Mouse (Mus musculus) lung, embryonic 14.5 days (tissue): ENCODE measurements around the gene Exph5. TPM values are rescaled to one million over a fixed set of nuclear protein-coding genes. Genes with fewer than 3 reads are reported as not detected.

Source experiments
- ATAC-seq: fragments of 200-750 bp; cut with Nextera tagmentation; 2 replicates; pipeline ENCODE4 v1.8.0; 2017; ENCODE audit warnings: mild to moderate bottlenecking, moderate TSS enrichment, moderate library complexity; ENCODE audit not compliant: insufficient read depth
- DNase-seq: peaks from one replicate; pipeline ENCODE4 v3.0.0-alpha.2; 2015
- H3K27ac ChIP-seq: fragments of 300-500 bp; sonication (generic); 2 replicates; pipeline ENCODE4 v1.5.1; 2014; ENCODE audit warnings: low read depth, mild to moderate bottlenecking, moderate library complexity
- H3K27me3 ChIP-seq: fragments of 300-500 bp; sonication (generic); 2 replicates; pipeline ENCODE4 v1.6.1; 2014; ENCODE audit warnings: low read length, control low read depth; ENCODE audit not compliant: insufficient read depth
- H3K36me3 ChIP-seq: fragments of 300-500 bp; sonication (generic); 2 replicates; pipeline ENCODE4 v1.6.1; 2014; ENCODE audit warnings: control low read depth; ENCODE audit not compliant: insufficient read depth
- H3K4me1 ChIP-seq: fragments of 300-500 bp; sonication (generic); 2 replicates; pipeline ENCODE4 v1.6.1; 2014; ENCODE audit warnings: antibody characterized with exemption, control low read depth; ENCODE audit not compliant: insufficient read depth
- H3K4me2 ChIP-seq: fragments of 300-500 bp; sonication (generic); 2 replicates; pipeline ENCODE4 v1.6.1; 2014; ENCODE audit warnings: mild to moderate bottlenecking
- H3K4me3 ChIP-seq: fragments of 300-500 bp; sonication (generic); 2 replicates; pipeline ENCODE4 v1.5.1; 2014; ENCODE audit warnings: low read depth, low read length
- H3K9ac ChIP-seq: fragments of 300-500 bp; sonication (generic); 2 replicates; pipeline ENCODE4 v1.6.1; 2014
- H3K9me3 ChIP-seq: fragments of 300-500 bp; sonication (generic); 2 replicates; pipeline ENCODE4 v1.6.1; 2016; ENCODE audit warnings: low read depth, low read length, control low read depth
- CTCF ChIP-seq: IDR thresholded peaks from 2 replicates; pipeline ENCODE4 v1.5.1; 2016; ENCODE audit warnings: antibody characterized with exemption, low read depth
- WGBS: fragments of 180-500 bp; shearing (Covaris S2); extraction: QIAGEN DNeasy Blood & Tissue Kit; methylation state at CpG from one replicate; pipeline ENCODE4 v1.1.7; 2014; 5-methylcytosine and 5-hydroxymethylcytosine counted together
- polyA plus RNA-seq: library from polyadenylated mRNA; unstranded; fragments of >200 nt; fragmentation: Nextera tagmentation; extraction: Ambion mirVana; gene quantifications from 2 replicates; pipeline ENCODE4 v1.2.1, GENCODE M21; 2014

Gene Exph5
- polyA plus RNA-seq, 1 experiment from 2014 or later, result 5.0 TPM

DNA sequence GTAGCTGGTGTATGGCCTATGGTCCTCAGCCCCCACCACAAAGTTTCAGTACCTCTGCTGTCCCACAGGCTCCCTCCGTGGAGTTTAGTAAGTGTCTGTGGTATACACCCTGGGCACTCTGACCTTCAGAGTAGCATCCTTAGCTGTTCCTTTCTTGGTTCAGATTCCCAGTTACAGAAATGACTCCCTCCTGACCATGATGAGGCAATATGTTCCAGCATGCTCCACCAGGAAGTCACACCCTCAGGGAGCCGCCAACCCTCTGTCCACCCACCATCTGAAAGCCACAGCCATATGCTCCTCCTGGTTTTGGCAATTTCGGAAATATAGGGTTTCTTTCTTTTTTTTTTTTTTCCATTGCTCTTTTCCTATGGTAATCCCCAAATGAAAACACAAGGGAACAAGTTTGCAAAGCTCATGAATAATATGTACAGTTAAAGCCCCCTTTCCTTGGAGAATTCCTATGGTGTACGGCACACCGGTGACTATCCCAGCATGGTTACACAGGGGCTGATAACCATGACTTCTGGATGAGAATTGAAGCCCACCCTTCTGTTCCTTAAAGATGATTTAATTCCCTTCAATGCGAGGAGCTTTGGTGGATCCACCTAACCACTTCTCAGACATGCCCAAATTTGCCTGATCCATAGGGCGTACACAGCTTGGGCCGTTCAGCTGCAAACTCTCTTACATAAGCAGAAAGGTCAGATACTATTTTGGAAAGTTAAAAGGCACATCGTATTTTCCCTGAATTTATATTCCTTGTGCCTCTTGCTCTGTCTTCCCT lies 43.4 kb downstream of the Exph5 start:
- Histone ChIP-seq H3K4me3 (no peak overlapping the region), H3K27me3 (peaks cover 7% of the 10 kb centered on the region), H3K4me1 (no peaks in the 10 kb centered on the region), H3K27ac (no peak overlapping the region), H3K4me2 (no peak overlapping the region), H3K36me3 (no peaks in the 10 kb centered on the region), H3K9ac (no peak overlapping the region), H3K9me3 (no peaks in the 10 kb centered on the region)
- 89% methylated on average over 9 of the region's 9 CpGs for WGBS
- no peak for TF ChIP-seq CTCF
- ATAC-seq (no peak), DNase-seq (no peak)

DNA sequence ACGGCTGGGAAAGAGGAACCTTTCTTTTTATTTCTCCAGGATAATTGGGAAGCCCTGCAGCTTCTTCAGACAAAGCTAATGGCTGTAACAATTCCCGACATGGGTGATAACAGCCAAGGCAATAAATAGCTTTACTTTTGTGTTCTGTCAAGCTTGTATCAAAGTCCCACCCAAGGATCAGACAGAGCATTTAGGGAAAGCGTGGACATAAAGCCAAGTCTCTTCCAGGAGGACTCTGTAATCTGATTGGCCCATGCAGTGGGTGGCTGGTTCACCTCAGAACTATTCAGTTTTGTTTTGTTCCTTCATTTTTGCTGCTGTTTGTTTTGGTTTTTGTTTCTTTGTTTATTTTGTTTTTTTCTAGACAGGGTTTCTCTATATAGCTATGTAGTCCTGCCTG lies 44.3 kb downstream of the Exph5 start:
- Histone ChIP-seq H3K4me3 (no peak overlapping the region), H3K9me3 (peaks cover 5% of the 10 kb centered on the region; the same call in 1 of the 2 replicates), H3K27ac (no peak overlapping the region), H3K4me2 (no peak overlapping the region), H3K9ac (no peak overlapping the region), H3K4me1 (no peaks in the 10 kb centered on the region), H3K27me3 (peaks cover 7% of the 10 kb centered on the region), H3K36me3 (no peaks in the 10 kb centered on the region)
- ATAC-seq (no peak), DNase-seq (no peak)
- TF ChIP-seq CTCF, result no peak
- WGBS, result 75% methylated on average over 3 of the region's 3 CpGs

DNA sequence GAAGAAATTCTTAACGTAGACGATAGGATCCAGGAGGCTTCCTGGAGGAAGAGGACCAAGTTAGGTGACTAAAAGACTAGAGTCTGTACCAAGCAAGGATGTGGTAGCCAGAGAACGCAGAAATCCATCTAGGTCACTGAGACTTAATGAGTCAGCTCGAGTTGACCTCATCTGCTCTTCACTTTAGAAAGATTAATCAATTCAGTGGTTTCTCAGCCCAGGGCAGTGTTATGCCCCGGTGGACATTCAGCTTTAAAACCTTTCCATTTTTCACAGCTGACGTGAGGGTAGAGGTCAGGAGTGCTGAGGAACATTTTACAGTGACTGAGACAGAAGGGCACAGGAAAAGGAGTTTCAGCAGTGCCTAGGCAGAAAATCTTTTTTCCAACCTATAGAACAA lies 44.9 kb downstream of the Exph5 start:
- no peak for TF ChIP-seq CTCF
- Histone ChIP-seq H3K4me1 (no peaks in the 10 kb centered on the region), H3K27me3 (no peaks in the 10 kb centered on the region), H3K9ac (no peak overlapping the region), H3K9me3 (peaks cover 8% of the 10 kb centered on the region; the same call in 1 of the 2 replicates), H3K4me2 (no peak overlapping the region), H3K4me3 (no peak overlapping the region), H3K27ac (no peak overlapping the region), H3K36me3 (no peaks in the 10 kb centered on the region)
- DNase-seq (no peak), ATAC-seq (no peak)
- 54% methylated on average over 6 of the region's 6 CpGs for WGBS

DNA sequence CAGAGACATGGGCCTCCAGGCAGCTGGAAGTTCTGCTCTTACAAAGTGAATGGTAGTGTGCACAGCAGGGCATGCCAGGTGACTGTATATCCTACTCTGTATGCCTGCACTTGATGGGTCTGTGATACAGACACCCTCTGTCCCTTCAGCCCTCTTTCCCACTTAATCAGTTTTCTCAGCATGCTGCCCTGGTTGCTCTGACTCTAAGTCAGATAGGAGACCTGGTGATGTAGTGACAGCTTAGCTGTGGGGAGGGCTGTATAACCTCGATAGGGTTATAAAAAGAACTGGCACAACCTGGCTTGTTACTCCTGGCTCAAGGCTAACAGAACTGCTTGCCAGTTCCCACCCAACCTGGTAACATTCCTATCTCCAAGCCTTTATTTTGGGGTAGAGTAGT lies 47.7 kb downstream of the Exph5 start:
- no peaks in the 10 kb centered on the region for H3K4me1 ChIP-seq
- no peak overlapping the region for H3K27ac ChIP-seq
- WGBS, result 75% methylated on average over 1 of the region's 1 CpGs
- H3K4me2 ChIP-seq, result no peak overlapping the region
- DNase-seq (no peak), ATAC-seq (no peak)
- no peak overlapping the region for H3K4me3 ChIP-seq
- no peaks in the 10 kb centered on the region for H3K36me3 ChIP-seq
- no peak overlapping the region for H3K9ac ChIP-seq
- peaks cover 8% of the 10 kb centered on the region; the same call in 1 of the 2 replicates for H3K9me3 ChIP-seq
- H3K27me3 ChIP-seq, result no peaks in the 10 kb centered on the region
- no peak for TF ChIP-seq CTCF

DNA sequence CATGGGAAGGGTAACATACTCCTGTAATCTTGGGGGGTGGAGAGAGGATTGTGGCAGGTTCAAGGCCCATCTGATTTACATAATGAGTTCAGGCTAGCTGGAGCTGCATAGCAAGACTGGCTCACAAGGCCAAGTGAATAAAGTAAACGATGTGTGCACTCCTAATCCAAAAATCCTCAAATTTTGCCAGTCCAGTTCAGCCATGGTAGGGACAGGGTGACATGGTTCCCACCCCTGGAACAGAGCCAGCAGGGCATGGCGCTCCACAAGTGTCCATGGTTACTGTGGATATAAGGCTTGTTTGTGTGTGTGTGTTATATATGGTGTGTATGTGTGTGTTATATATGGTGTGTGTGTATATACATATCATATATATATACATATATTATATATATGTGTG lies 48.9 kb downstream of the Exph5 start:
- no peaks in the 10 kb centered on the region for H3K27me3 ChIP-seq
- H3K4me2 ChIP-seq, result no peak overlapping the region
- no peak for TF ChIP-seq CTCF
- peaks cover 8% of the 10 kb centered on the region; the same call in 1 of the 2 replicates for H3K9me3 ChIP-seq
- ATAC-seq, result no peak
- no peaks in the 10 kb centered on the region for H3K4me1 ChIP-seq
- no peak overlapping the region for H3K27ac ChIP-seq
- no peak for DNase-seq
- WGBS, result 79% methylated on average over 2 of the region's 2 CpGs
- H3K36me3 ChIP-seq, result no peaks in the 10 kb centered on the region
- no peak overlapping the region for H3K4me3 ChIP-seq
- H3K9ac ChIP-seq, result no peak overlapping the region

DNA sequence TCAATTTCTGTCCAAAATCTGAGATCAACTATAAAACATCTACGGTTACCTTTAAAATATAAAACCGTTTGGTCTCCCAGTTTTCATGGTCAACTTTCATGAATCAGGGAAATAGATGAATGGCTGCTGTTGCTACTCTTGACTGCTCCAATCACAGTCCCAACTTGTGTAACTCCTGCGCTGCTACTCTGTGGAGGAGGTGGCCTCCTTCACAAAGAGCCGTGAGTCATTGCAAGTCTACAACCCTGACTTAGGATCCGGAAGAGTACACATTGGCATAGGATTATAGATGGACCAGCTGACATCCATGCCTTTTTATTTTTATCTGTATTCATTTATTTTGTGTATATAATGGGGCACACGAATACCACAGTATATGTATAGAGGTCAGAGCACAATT lies 50.4 kb downstream of the Exph5 start:
- TF ChIP-seq CTCF, result no peak
- H3K27ac ChIP-seq, result no peak overlapping the region
- no peak overlapping the region for H3K4me2 ChIP-seq
- H3K27me3 ChIP-seq, result no peaks in the 10 kb centered on the region
- H3K9me3 ChIP-seq, result peaks cover 8% of the 10 kb centered on the region; the same call in 1 of the 2 replicates
- no peaks in the 10 kb centered on the region for H3K36me3 ChIP-seq
- 81% methylated on average over 6 of the region's 6 CpGs for WGBS
- no peaks in the 10 kb centered on the region for H3K4me1 ChIP-seq
- DNase-seq (no peak), ATAC-seq (no peak)
- H3K9ac ChIP-seq, result no peak overlapping the region
- no peak overlapping the region for H3K4me3 ChIP-seq

DNA sequence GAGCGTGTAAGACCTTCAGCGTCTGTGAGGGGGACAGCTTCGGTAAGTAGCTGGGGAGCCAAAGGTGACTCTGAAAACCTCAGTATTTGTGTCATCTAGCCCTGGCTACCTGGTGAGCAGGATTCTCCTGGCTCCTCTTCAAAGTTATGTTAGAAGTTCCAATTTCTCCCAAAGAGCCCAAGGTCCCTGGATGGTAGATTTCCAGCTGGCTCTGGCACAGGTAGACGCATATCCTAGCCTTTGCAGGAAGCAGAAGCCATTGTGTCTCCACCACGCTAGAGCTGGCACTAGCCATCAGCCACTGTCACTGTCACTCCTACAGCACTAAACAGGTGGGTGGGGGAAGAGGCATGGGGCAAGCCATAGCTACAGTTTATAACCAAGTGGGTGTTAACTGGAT lies 51.7 kb downstream of the Exph5 start:
- no peak for TF ChIP-seq CTCF
- DNase-seq (no peak), ATAC-seq (no peak)
- H3K4me3 ChIP-seq, result no peak overlapping the region
- H3K27ac ChIP-seq, result no peak overlapping the region
- peaks cover 8% of the 10 kb centered on the region; the same call in 1 of the 2 replicates for H3K9me3 ChIP-seq
- H3K9ac ChIP-seq, result no peak overlapping the region
- no peaks in the 10 kb centered on the region for H3K4me1 ChIP-seq
- no peaks in the 10 kb centered on the region for H3K27me3 ChIP-seq
- H3K36me3 ChIP-seq, result no peaks in the 10 kb centered on the region
- 86% methylated on average over 5 of the region's 5 CpGs for WGBS
- H3K4me2 ChIP-seq, result no peak overlapping the region
